Mouse (Mus musculus) forebrain, embryonic 11.5 days (tissue): ENCODE measurements around the gene Smarcd3. TPM values are rescaled to one million over a fixed set of nuclear protein-coding genes. Genes with fewer than 3 reads are reported as not detected.
A peak's percentile ranks its signal among the peaks of the same experiment; 100 is the strongest.

ENCODE experiments used
- ATAC-seq: fragments of 200-750 bp; cut with Nextera tagmentation; replicated peaks from 2 replicates; pipeline ENCODE4 v1.8.0; 2017; ENCODE audit warnings: moderate TSS enrichment; ENCODE audit not compliant: low FRiP score
- DNase-seq: peaks from one replicate; pipeline ENCODE4 v3.0.0-alpha.2; 2017; ENCODE audit warnings: low spot score
- H3K27ac ChIP-seq: fragments of 300-500 bp; sonication (generic); 2 replicates; pipeline ENCODE4 v1.5.1; 2014; ENCODE audit warnings: low read depth, low read length
- H3K27me3 ChIP-seq: fragments of 300-500 bp; sonication (generic); 2 replicates; pipeline ENCODE4 v1.6.1; 2014; ENCODE audit warnings: mild to moderate bottlenecking, low read length, mixed read lengths; ENCODE audit not compliant: control insufficient read depth, insufficient read depth
- H3K36me3 ChIP-seq: fragments of 300-500 bp; sonication (generic); 2 replicates; pipeline ENCODE4 v1.6.1; 2014; ENCODE audit warnings: mild to moderate bottlenecking, low read length, moderate library complexity, mixed read lengths; ENCODE audit not compliant: control insufficient read depth, insufficient read depth
- H3K4me1 ChIP-seq: fragments of 300-500 bp; sonication (generic); replicated peaks from 2 replicates; pipeline ENCODE4 v1.6.1; 2014; ENCODE audit warnings: low read length, mixed read lengths; ENCODE audit not compliant: control insufficient read depth, insufficient read depth
- H3K4me2 ChIP-seq: fragments of 300-500 bp; sonication (generic); 2 replicates; pipeline ENCODE4 v1.6.1; 2014; ENCODE audit warnings: low read depth, mild to moderate bottlenecking, low read length, moderate library complexity, mixed read lengths; ENCODE audit not compliant: severe bottlenecking
- H3K4me3 ChIP-seq: fragments of 300-500 bp; sonication (generic); 2 replicates; pipeline ENCODE4 v1.5.1; 2014; ENCODE audit warnings: low read depth, low read length
- H3K9ac ChIP-seq: fragments of 300-500 bp; sonication (generic); 2 replicates; pipeline ENCODE4 v1.6.1; 2014; ENCODE audit warnings: low read length
- H3K9me3 ChIP-seq: fragments of 300-500 bp; sonication (generic); 2 replicates; pipeline ENCODE4 v1.6.1; 2016; ENCODE audit warnings: low read length, mixed read lengths; ENCODE audit not compliant: control insufficient read depth
- WGBS: fragments of 180-500 bp; shearing (Covaris S2); extraction: QIAGEN DNeasy Blood & Tissue Kit; methylation state at CpG from one replicate; pipeline ENCODE4 v1.1.7; 2014; 5-methylcytosine and 5-hydroxymethylcytosine counted together
- polyA plus RNA-seq: library from polyadenylated mRNA; unstranded; fragments of >200 nt; fragmentation: Nextera tagmentation; extraction: Ambion mirVana; gene quantifications from 2 replicates; pipeline ENCODE4 v1.2.1, GENCODE M21; 2014

The Smarcd3 gene
- polyA plus RNA-seq, 1 experiment from 2014 or later: 76.0 TPM

DNA sequence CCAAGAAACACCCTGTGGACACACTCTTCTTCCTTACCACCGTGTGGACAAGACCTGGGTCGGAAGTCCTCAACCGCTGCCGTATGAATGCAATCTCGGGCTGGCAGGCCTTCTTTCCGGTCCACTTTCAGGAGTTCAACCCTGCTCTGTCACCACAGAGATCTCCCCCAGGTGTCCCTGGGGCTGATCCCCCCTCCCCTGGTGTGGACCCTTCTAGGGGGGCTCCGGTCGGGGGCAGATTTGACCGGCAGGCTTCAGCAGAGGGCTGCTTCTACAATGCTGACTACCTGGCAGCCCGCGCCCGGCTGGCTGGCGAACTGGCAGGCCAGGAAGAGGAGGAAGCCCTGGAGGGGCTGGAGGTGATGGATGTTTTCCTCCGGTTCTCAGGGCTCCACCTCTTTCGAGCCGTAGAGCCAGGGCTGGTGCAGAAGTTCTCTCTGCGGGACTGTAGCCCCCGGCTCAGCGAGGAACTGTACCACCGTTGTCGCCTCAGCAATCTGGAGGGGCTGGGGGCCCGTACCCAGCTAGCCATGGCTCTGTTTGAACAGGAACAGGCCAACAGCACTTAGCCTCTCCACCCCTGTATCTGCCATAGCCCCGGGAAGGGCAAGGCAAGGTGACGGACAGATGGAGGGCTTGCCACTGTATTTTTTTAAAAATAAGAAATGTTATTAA is 32.3 kb downstream of the Smarcd3 start:
- H3K9ac ChIP-seq: no peak overlapping the region
- no peak overlapping the region for H3K27ac ChIP-seq
- no peak overlapping the region for H3K4me3 ChIP-seq

DNA sequence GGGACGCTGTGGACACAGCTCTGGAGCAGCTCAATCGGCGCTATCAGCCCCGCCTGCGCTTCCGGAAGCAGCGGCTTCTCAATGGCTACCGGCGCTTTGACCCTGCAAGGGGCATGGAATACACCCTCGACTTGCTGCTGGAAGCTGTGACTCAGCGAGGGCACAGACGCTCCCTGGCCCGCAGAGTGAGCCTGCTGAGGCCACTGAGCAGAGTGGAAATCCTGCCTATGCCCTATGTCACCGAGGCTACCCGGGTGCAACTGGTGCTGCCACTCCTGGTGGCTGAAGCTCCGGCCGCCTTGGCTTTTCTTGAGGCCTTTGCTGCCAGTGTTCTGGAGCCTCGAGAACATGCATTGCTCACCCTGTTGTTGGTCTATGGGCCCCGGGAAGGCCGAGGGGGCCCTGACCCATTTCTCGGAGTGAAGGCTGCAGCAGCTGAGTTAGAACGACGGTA is 32.9 kb downstream of the Smarcd3 start:
- peak; percentile 59 for DNase-seq
- Histone ChIP-seq H3K36me3 (peaks cover 17% of the 10 kb centered on the region; the same call in 1 of the 2 replicates), H3K9me3 (no peaks in the 10 kb centered on the region), H3K4me2 (0 out of 2 replicates have a peak overlapping the region, but pooled peaks have one; percentile 11), H3K27me3 (no peaks in the 10 kb centered on the region), H3K9ac (no peak overlapping the region), H3K4me1 (peaks cover 21% of the 10 kb centered on the region), H3K27ac (no peak overlapping the region), H3K4me3 (no peak overlapping the region)
- ATAC-seq: no peak
- 28% methylated on average over 23 of the region's 23 CpGs for WGBS

More for the DNA sequence above, 32.3 kb downstream of the Smarcd3 start:
- 66% methylated on average over 24 of the region's 24 CpGs for WGBS
- DNase-seq (peak; percentile 58), ATAC-seq (no peak)
- Histone ChIP-seq H3K9me3 (no peaks in the 10 kb centered on the region), H3K36me3 (peaks cover 17% of the 10 kb centered on the region; the same call in 1 of the 2 replicates), H3K4me1 (peaks cover 23% of the 10 kb centered on the region), H3K27me3 (no peaks in the 10 kb centered on the region), H3K4me2 (no peak overlapping the region)

DNA sequence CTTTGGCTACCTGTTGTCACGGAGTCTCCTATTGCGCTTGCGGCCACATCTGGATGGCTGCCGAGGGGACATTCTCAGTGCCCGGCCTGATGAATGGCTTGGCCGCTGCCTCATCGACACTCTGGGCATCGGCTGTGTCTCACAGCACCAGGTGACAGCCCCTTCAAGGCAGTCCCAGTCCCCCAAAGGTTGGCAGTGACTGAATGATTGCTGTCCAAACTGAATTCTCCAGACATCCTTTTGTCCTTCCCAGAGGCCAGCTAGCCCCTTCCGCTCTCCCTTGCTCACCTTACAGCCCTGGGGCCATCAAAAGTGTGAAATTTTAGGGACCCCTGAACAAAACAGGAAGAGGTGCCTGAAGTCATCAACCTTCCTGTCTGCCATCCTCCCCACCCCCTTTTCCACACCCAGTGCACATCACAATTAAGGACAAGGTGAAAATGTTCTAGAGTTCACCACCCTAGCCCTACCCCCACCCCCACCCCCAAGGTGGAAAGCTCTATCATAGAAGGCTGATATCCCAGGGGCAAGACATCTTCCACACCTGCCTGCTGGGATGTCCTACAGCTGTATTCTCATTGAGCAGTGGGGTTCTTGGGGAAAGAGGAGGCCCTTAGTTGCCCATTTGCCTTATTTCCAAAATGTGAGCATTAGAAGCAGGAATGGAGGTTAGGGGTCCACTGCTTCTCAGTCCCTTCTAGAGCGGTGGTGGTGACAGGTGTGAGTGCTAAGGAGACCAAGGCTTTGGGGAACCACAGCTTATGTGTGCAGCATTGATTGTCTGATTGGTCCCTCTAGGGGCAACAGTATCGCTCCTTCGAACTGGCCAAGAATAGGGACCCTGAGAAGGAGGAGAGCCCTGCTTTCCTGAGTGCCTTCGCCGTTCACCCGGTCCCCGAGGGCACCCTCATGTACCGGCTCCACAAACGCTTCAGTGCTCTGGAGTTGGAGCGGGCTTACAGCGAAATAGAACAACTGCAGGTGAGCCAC is 34.4 kb downstream of the Smarcd3 start:
- Histone ChIP-seq H3K4me1 (peaks cover 12% of the 10 kb centered on the region; the same call in 1 of the 2 replicates), H3K9ac (no peak overlapping the region), H3K27me3 (no peaks in the 10 kb centered on the region), H3K9me3 (no peaks in the 10 kb centered on the region), H3K4me3 (no peak overlapping the region), H3K4me2 (no peak overlapping the region), H3K27ac (no peak overlapping the region), H3K36me3 (peaks cover 16% of the 10 kb centered on the region; the same call in 1 of the 2 replicates)
- 88% methylated on average over 20 of the region's 20 CpGs for WGBS
- DNase-seq (no peak), ATAC-seq (no peak)

DNA sequence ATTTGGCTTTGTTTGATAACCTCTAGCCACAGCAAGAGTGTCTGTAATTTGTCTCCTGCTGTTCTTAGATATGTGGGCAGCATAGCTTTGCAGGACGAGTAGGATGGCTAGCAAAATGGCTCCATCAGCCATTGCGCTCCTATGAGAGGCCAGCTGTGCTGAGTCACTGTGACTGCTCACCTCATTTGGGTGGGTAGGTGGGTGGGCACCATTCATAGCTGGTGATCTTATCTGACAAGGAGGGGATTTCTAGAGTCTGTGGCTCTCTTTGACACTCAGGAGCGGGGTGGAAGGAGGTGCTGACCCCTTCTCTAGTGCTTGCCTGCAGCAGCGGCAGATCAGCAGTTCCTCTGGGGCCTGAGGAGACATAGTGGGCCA is 37.0 kb downstream of the Smarcd3 start:
- H3K9ac ChIP-seq: peak overlapping the region; percentile 71
- peak overlapping the region; percentile 94 for H3K4me2 ChIP-seq
- H3K27me3 ChIP-seq: no peaks in the 10 kb centered on the region
- DNase-seq (no peak), ATAC-seq (no peak)
- peak overlapping the region; percentile 75 for H3K4me3 ChIP-seq
- H3K36me3 ChIP-seq: no peaks in the 10 kb centered on the region; the same call in 1 of the 2 replicates
- H3K9me3 ChIP-seq: no peaks in the 10 kb centered on the region
- H3K4me1 ChIP-seq: peaks cover 12% of the 10 kb centered on the region; the same call in 1 of the 2 replicates
- 22% methylated on average over 4 of the region's 4 CpGs for WGBS
- H3K27ac ChIP-seq: peak overlapping the region; percentile 59; the same call in 1 of the 2 replicates

DNA sequence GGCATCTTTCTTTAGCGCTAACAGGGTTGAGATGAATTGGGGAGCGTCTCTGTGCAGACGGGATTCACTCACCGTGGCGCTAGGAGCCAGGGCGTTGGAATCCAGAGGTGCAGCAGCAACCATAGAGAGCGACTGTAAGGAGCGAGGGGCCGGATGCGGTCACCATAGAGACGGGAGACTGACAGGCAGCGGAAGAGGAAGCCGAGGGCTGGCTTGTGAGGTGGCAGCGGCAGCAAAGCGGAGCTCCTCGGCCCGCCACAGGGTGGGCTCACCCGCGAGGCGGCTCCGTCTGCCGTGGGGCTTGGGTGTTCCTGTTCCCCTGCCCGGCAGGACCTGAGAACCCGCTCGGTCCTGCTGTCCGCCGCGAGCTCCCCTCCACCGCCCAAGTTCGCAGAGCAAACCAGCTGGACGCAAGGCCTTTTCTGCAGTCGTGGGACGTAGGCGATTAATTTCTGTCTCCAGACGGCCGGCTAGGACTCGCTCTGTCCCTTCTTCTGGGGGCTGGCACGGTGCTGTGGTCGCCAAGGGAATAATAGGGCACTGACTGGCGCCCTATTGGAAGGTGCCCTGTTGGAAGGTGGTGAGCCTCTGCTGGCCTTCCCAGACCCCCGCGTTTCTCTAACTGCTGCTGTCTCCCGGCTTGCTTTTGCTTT is 37.5 kb downstream of the Smarcd3 start, which contains the start of gene Chpf2:
Chpf2 (plus strand) TSS at position 195 of the 653 bp plus-strand sequence.
- peaks cover 10% of the 10 kb centered on the region; the same call in 1 of the 2 replicates for H3K4me1 ChIP-seq
- peak within 1 kb of the TSS; percentile 75 for H3K4me3 ChIP-seq
- H3K36me3 ChIP-seq: no peaks in the 10 kb centered on the region; the same call in 1 of the 2 replicates
- H3K9ac ChIP-seq: peak within 1 kb of the TSS; percentile 71
- H3K9me3 ChIP-seq: no peaks in the 10 kb centered on the region
- peak within 1 kb of the TSS; percentile 94 for H3K4me2 ChIP-seq
- H3K27ac ChIP-seq: peak within 1 kb of the TSS; percentile 59; the same call in 1 of the 2 replicates
- peak; percentile 91 for ATAC-seq
- under 1% methylated on average over 41 of the region's 43 CpGs for WGBS
- DNase-seq: peak; percentile 92
- no peaks in the 10 kb centered on the region for H3K27me3 ChIP-seq

DNA sequence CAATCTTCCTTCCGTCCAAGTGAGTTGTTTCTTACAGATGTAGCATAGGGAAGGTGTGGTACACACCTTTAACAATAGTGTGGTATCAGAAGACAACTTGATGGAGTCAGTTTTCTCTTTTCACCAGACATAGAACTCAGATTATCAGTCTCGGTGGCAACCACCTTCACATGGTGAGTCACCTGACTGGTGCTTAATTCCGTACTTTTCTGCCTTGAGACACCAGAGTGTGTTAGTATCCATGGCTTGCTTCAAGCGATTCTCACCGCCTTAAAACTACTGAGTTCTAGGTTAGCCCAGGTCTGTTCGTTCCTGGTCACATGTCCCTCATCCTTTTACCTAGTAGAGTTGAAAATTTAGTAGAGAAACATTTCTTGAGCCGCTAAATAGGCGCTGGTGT is 38.1 kb downstream of the Smarcd3 start:
- Histone ChIP-seq H3K27ac (no peak overlapping the region), H3K36me3 (no peaks in the 10 kb centered on the region; the same call in 1 of the 2 replicates)
- ATAC-seq: peak; percentile 31; the same call in 1 of the 2 replicates

DNA sequence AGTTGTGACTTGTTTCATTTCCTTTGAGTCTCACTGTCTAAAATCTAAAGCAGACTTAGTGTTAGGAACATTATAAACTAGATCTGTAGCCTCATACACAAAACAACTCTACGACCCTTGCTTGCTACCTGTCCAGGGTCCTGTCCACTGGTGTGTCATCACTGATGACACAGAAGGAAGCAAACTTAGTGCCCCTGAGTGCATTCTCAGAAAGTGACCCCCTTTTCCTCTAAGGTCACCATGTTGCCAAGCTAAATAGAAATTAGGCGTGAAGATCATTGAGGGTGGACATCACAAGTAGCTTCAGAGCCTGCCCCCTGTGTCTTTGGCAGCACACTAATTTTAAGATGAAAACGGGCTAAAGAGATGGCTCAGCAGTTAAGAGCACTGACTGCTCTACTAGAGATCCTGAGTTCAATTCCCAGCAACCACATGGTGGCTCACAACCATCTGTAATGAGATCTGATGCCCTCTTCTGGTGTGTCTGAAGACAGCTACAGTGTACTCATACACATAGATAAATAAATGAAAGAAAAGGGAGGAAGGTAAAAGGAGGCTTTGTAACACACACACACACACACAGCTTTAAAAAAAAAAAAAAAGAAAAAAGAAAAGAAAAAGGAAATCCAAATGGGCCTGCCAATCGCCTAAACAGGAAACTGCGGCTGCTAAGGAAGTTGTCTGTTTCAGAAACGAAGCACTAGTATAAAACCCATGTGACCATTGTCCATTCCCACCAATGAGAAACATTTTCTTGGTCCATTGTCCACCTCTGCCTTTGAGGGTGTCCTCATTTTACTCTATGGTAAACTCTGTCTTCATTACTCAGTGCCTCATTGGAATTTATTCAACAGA is 45.9 kb downstream of the Smarcd3 start:
- H3K36me3 ChIP-seq: peaks cover 3% of the 10 kb centered on the region; the same call in 1 of the 2 replicates
- ATAC-seq (no peak), DNase-seq (no peak)
- peak overlapping the region; percentile 64 for H3K4me2 ChIP-seq
- H3K9ac ChIP-seq: peak overlapping the region; percentile 64; the same call in 1 of the 2 replicates
- no peaks in the 10 kb centered on the region for H3K9me3 ChIP-seq
- H3K4me1 ChIP-seq: peaks cover 5% of the 10 kb centered on the region
- no peaks in the 10 kb centered on the region for H3K27me3 ChIP-seq
- 76% methylated on average over 6 of the region's 6 CpGs for WGBS
- peak overlapping the region; percentile 68 for H3K27ac ChIP-seq
- peak overlapping the region; percentile 78 for H3K4me3 ChIP-seq

More for the DNA sequence above, 38.1 kb downstream of the Smarcd3 start:
- 9% methylated on average over 8 of the region's 8 CpGs for WGBS
- no peak for DNase-seq
- peak overlapping the region; percentile 94 for H3K4me2 ChIP-seq
- H3K9ac ChIP-seq: peak overlapping the region; percentile 71
- H3K9me3 ChIP-seq: no peaks in the 10 kb centered on the region
- peaks cover 10% of the 10 kb centered on the region; the same call in 1 of the 2 replicates for H3K4me1 ChIP-seq
- H3K4me3 ChIP-seq: peak overlapping the region; percentile 75
- no peaks in the 10 kb centered on the region for H3K27me3 ChIP-seq
